Mouse (Mus musculus): ENCODE measurements at regions not wholly inside any gene's neighbourhood (a gene's known extent, or its start where the extent isn't known, plus 50 kb on each side); places are given as distances from the start of the nearest gene placed in this dataset.

DNA sequence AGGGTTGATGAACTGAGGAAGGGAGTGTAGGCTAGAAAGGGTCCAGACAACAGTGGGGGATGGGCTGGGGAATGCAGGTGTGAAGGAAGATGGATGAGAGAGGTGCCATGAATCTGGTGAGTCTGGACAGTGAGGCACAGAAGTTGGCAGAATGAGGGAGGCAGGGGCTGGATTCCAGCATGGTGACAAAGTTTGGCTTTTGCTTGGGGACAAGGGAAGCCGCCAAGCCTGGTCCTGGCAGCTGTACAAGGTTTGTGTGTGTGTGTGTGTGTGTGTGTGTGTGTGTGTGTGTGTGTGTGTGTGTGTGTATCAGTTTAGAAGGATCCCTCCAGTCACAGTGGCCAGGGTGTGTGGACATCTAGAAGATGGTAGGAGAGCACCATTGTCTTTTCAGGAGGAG, 270.4 kb downstream of the Rps24 start:
- Histone ChIP-seq H3K27ac (0 out of 2 replicates have a peak overlapping the region, but pooled peaks have one; percentile 13), H3K27me3 (no peaks in the 10 kb centered on the region), H3K4me1 (peaks cover 4% of the 10 kb centered on the region; the same call in 1 of the 2 replicates), H3K4me3 (replicated peaks) (no peak overlapping the region), H3K9ac (no peak overlapping the region), H3K4me2 (no peak overlapping the region), H3K9me3 (replicated peaks) (no peaks in the 10 kb centered on the region), H3K36me3 (no peaks in the 10 kb centered on the region)
- ATAC-seq (replicated peaks; ENCODE audit: low FRiP score): no peak
- WGBS: 86% methylated on average over 1 of the region's 1 CpGs

DNA sequence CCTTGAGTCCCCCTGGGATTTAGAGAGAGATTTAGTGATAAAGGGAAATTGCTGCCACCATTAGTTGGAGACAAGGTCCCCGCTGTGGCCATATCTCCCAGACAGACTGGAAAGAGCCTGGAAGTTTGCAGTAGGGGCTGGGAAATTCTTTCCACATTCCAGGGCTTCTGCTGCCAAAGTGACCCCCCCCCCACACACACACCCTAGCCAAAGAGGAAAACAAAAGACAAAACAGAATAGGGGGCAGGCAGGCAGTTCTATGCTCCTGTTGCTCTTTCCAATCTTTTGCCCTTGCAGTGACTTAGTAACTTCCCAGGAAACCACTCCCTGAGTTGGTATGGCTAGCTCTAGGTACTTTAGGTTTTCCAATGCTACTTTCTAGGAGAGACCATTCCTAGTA, 270.9 kb downstream of the Rps24 start:
- no peaks in the 10 kb centered on the region for H3K36me3 ChIP-seq
- no peak for ATAC-seq (replicated peaks; ENCODE audit: low FRiP score)

DNA sequence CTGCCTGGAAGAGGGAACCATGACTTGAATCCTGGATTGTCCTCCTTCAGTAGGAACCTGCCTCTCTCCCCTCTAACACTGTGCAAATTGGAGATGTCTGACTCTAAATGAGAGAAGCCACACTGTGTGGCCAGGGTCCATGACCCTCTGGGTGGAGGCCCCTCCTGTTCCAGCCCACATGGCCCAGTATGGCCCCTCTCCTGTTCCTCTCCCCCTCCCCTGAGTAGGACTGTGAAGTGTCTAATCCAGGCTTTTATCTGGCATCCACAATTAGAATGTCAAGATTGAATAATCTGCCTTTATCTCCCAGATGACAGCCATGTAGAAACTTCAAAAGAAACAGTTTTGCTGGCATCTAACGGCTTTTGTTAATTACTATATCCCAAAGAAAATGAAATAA, 274.0 kb downstream of the Rps24 start:
- no peak for ATAC-seq (replicated peaks; ENCODE audit: low FRiP score)
- Histone ChIP-seq H3K4me3 (replicated peaks) (no peak overlapping the region), H3K9me3 (replicated peaks) (no peaks in the 10 kb centered on the region), H3K36me3 (no peaks in the 10 kb centered on the region), H3K27me3 (no peaks in the 10 kb centered on the region), H3K27ac (no peak overlapping the region), H3K9ac (no peak overlapping the region), H3K4me2 (no peak overlapping the region), H3K4me1 (peaks cover 17% of the 10 kb centered on the region)
- 82% methylated on average over 1 of the region's 1 CpGs for WGBS

More for the DNA sequence above, 270.9 kb downstream of the Rps24 start:
- Histone ChIP-seq H3K27ac (peak overlapping the region; percentile 13; the same call in 1 of the 2 replicates), H3K9ac (no peak overlapping the region), H3K27me3 (no peaks in the 10 kb centered on the region), H3K4me1 (peaks cover 9% of the 10 kb centered on the region), H3K9me3 (replicated peaks) (no peaks in the 10 kb centered on the region), H3K4me2 (no peak overlapping the region), H3K4me3 (replicated peaks) (no peak overlapping the region)
- WGBS: 75% methylated on average over 1 of the region's 1 CpGs

DNA sequence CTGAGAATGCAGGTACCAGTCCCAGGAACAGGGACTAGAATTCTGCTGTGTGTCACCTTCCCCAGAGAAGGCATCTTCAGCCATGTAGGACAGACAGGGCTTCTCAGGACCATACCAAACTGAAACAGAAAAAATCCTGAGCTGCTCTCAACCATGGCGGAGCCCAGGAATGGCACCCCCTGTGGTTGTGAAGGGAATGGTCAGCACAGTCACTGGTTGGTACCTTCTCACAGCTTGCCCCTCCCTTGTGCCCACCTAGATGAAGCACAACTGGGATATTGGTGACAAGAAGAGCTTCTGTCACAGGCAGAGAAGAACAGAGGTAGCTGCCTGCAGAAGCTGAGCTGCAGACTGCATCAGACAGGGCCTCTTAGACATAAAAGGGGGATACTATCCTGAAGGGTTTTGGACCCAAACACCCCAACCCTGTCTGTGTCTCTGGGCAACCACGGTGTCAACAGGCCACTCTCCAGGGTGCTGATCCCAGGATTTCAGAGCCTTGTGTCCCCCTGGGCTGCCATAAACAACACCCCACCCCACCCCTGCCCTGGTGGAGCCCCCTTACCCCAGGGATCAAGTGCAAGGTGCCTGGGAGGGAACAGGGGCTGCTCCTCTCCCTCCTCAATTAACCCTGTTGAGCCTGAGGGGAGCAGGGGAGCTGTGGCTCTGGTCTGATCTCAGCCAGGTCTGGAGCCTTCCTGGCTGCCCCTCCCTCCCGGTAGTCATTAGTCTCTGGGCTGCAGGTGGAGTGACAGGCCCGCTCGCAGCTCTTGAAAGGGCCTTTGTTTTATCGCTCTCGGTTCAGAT, 275.7 kb downstream of the Rps24 start:
- WGBS: 11% methylated on average over 7 of the region's 7 CpGs
- no peaks in the 10 kb centered on the region for H3K36me3 ChIP-seq
- H3K4me3 ChIP-seq (replicated peaks): no peak overlapping the region
- H3K27ac ChIP-seq: no peak overlapping the region
- H3K9ac ChIP-seq: no peak overlapping the region
- H3K27me3 ChIP-seq: no peaks in the 10 kb centered on the region
- peak; percentile 49; the same call in 1 of the 2 replicates for ATAC-seq (replicated peaks; ENCODE audit: low FRiP score)
- peaks cover 15% of the 10 kb centered on the region for H3K4me1 ChIP-seq
- H3K4me2 ChIP-seq: no peak overlapping the region
- no peaks in the 10 kb centered on the region for H3K9me3 ChIP-seq (replicated peaks)

DNA sequence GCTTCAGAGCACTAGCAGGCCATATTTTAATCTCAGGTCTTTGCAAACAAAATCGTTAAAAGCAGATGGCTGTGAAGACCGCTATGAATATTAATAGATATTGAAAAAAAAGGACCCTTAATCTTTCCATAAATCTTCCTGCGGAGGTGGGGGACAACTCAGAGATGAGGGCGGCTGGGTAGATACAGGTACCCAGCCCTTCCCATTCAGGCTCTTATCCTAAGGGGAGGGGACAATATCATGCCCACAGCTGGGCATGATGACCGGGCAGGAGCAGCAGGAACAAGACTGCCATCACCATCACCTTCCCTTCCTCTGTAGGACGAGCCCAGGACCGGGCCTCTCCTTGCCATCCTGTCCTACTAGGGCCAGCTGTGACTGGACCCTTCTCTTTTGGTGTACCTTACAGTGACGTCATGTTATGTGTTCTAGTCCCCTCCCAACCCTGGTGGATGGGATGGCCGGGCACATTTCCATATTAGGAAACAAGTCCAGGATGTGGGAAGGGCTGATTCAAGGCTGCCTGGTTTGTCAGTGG, 276.4 kb downstream of the Rps24 start:
- WGBS: 49% methylated on average over 9 of the region's 9 CpGs
- Histone ChIP-seq H3K9me3 (replicated peaks) (no peaks in the 10 kb centered on the region), H3K4me3 (replicated peaks) (no peak overlapping the region), H3K27me3 (no peaks in the 10 kb centered on the region), H3K9ac (no peak overlapping the region), H3K36me3 (no peaks in the 10 kb centered on the region), H3K4me2 (no peak overlapping the region), H3K4me1 (peaks cover 13% of the 10 kb centered on the region), H3K27ac (no peak overlapping the region)
- no peak for ATAC-seq (replicated peaks; ENCODE audit: low FRiP score)

DNA sequence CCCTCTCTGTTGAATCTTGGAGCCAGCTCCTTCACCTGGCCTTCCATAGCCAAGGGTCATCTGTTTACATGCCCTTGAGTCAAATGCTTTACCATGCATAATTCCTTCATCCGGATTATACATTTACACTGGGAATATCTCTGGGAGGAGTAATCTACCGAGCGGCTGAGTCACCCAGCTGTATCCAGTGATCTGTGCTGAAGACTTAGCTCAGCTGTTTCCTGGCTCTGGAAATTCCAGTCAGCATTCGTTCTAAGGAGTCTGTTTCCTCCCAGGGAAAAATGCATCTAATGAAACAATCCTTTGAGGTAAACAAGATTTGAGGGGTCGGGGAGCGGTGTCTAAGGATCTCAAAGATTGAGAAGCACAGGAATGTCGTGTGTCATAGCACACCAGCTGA, 276.9 kb downstream of the Rps24 start:
- Histone ChIP-seq H3K4me1 (peaks cover 13% of the 10 kb centered on the region), H3K27me3 (no peaks in the 10 kb centered on the region), H3K9me3 (replicated peaks) (no peaks in the 10 kb centered on the region), H3K36me3 (no peaks in the 10 kb centered on the region), H3K9ac (no peak overlapping the region), H3K4me3 (replicated peaks) (no peak overlapping the region), H3K4me2 (no peak overlapping the region), H3K27ac (no peak overlapping the region)
- 52% methylated on average over 7 of the region's 7 CpGs for WGBS
- ATAC-seq (replicated peaks; ENCODE audit: low FRiP score): no peak

DNA sequence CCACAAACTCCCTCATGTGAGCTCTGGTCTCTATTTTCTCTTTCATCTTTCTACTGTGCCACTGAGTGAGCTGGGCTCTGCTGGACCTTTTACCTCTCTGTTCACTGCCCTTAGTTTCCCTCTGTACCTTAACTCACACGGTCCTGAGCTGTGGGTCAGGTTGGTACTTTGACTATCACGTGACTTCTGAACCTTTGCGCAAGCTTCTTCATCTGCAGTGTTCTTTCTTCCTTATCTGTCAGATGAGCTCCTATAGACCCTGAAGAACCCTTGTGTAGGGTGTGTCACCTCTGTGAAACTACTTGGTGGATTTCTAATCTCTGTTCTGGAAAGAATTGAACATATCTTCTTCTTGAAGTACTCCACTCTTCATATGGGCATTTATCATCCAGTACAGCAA, 279.3 kb downstream of the Rps24 start:
- Histone ChIP-seq H3K27me3 (no peaks in the 10 kb centered on the region), H3K4me1 (peaks cover 20% of the 10 kb centered on the region), H3K4me2 (no peak overlapping the region), H3K9ac (no peak overlapping the region), H3K27ac (no peak overlapping the region), H3K4me3 (replicated peaks) (no peak overlapping the region), H3K9me3 (replicated peaks) (no peaks in the 10 kb centered on the region), H3K36me3 (no peaks in the 10 kb centered on the region)
- ATAC-seq (replicated peaks; ENCODE audit: low FRiP score): no peak
- whole genome bisulfite sequencing: 78% methylated on average over 3 of the region's 3 CpGs

DNA sequence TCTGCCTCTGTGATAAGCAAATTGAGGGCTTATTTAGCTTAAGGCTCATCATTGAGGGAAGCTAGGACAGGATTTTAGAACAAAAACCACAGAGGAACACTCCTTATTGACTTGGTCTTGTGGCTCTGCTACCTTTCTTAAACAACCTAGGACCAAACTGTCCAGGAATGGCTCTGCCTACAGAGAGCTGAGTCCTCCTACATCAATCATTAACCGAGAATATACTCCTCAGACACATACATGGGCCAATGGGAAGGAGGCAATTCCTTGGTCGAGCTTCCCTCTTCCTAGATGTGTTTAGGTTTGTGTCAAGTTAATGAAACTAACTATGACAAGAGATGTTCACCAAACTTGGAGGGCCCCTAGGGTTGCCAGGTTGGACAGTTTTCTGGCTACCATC, 279.8 kb downstream of the Rps24 start:
- no peak overlapping the region for H3K27ac ChIP-seq
- peaks cover 20% of the 10 kb centered on the region for H3K4me1 ChIP-seq
- no peak overlapping the region for H3K4me3 ChIP-seq (replicated peaks)
- no peaks in the 10 kb centered on the region for H3K36me3 ChIP-seq
- 63% methylated on average over 2 of the region's 2 CpGs for WGBS
- H3K9ac ChIP-seq: no peak overlapping the region
- no peaks in the 10 kb centered on the region for H3K9me3 ChIP-seq (replicated peaks)
- no peaks in the 10 kb centered on the region for H3K27me3 ChIP-seq
- no peak for ATAC-seq (replicated peaks; ENCODE audit: low FRiP score)
- H3K4me2 ChIP-seq: no peak overlapping the region

DNA sequence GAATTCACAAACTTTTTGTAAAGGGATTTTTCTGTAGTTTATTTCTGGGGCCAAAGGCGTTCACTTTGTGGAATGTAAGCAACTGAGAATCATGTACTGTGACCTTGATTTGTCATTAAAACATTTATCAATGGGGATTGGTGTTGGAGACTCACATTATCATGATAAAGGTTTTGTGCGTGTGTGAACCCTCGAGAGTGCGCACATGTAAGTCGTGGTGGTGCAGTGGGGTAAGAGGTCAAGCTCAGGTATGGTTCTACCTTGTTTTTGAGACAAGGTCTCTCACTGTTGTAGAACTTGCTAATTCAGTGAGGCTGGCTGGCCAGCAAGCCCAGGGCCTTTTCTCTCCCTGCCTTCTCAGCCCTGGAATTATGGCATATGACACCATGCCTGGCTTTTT, 280.4 kb downstream of the Rps24 start:
- ATAC-seq (replicated peaks; ENCODE audit: low FRiP score): no peak
- Histone ChIP-seq H3K9ac (no peak overlapping the region), H3K27ac (no peak overlapping the region), H3K9me3 (replicated peaks) (no peaks in the 10 kb centered on the region), H3K4me3 (replicated peaks) (no peak overlapping the region), H3K36me3 (no peaks in the 10 kb centered on the region), H3K4me1 (peaks cover 26% of the 10 kb centered on the region), H3K27me3 (no peaks in the 10 kb centered on the region), H3K4me2 (no peak overlapping the region)
- 84% methylated on average over 5 of the region's 5 CpGs for WGBS

DNA sequence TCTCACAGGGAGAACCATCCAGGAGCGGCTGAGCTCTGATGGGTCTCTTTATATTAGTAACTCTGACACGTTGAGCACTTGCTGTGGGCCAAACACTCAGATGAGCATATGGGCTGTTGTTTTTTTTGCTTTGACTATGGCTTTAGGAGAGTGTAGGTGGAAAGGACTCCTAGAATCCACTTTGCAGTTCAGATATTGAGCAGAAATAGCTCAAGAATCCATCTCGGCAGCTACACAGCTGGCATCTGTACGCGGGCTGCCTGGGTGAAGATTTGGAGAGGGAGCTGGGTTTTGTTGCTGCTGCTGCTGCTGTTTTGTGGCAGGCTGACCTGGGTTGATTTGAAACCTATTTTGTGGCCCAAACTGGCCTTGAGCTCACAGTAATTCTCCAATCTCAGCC, 281.0 kb downstream of the Rps24 start:
- H3K27me3 ChIP-seq: no peaks in the 10 kb centered on the region
- H3K4me1 ChIP-seq: peaks cover 20% of the 10 kb centered on the region
- H3K27ac ChIP-seq: no peak overlapping the region
- H3K4me2 ChIP-seq: no peak overlapping the region
- 84% methylated on average over 5 of the region's 5 CpGs for whole genome bisulfite sequencing
- no peak overlapping the region for H3K9ac ChIP-seq
- H3K36me3 ChIP-seq: no peaks in the 10 kb centered on the region
- no peak for ATAC-seq (replicated peaks; ENCODE audit: low FRiP score)
- H3K4me3 ChIP-seq (replicated peaks): no peak overlapping the region
- no peaks in the 10 kb centered on the region for H3K9me3 ChIP-seq (replicated peaks)

DNA sequence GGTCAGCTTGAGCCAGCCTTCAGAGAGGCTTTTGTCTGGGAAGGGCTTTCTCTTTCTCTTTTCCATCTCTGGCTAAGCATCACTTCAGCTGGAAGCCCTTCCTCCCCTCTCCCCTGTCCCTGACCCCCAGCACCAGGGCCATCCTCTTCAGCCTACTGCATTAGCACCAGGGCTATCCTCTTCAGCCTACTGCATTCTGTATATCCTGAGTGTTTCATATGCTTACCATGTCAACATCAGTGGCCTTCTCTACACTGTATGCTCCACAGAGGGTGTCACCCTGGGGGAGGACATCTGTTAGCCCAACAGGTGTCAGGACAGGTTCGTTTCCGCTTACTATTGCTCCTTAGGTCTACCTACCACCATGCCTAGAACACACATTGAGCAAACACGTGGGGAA, 282.5 kb downstream of the Rps24 start:
- H3K4me1 ChIP-seq: peaks cover 14% of the 10 kb centered on the region
- H3K9ac ChIP-seq: no peak overlapping the region
- WGBS: 60% methylated on average over 3 of the region's 3 CpGs
- H3K4me3 ChIP-seq (replicated peaks): no peak overlapping the region
- no peak for ATAC-seq (replicated peaks; ENCODE audit: low FRiP score)
- H3K9me3 ChIP-seq (replicated peaks): no peaks in the 10 kb centered on the region
- no peak overlapping the region for H3K4me2 ChIP-seq
- no peaks in the 10 kb centered on the region for H3K27me3 ChIP-seq
- H3K36me3 ChIP-seq: no peaks in the 10 kb centered on the region
- H3K27ac ChIP-seq: no peak overlapping the region

DNA sequence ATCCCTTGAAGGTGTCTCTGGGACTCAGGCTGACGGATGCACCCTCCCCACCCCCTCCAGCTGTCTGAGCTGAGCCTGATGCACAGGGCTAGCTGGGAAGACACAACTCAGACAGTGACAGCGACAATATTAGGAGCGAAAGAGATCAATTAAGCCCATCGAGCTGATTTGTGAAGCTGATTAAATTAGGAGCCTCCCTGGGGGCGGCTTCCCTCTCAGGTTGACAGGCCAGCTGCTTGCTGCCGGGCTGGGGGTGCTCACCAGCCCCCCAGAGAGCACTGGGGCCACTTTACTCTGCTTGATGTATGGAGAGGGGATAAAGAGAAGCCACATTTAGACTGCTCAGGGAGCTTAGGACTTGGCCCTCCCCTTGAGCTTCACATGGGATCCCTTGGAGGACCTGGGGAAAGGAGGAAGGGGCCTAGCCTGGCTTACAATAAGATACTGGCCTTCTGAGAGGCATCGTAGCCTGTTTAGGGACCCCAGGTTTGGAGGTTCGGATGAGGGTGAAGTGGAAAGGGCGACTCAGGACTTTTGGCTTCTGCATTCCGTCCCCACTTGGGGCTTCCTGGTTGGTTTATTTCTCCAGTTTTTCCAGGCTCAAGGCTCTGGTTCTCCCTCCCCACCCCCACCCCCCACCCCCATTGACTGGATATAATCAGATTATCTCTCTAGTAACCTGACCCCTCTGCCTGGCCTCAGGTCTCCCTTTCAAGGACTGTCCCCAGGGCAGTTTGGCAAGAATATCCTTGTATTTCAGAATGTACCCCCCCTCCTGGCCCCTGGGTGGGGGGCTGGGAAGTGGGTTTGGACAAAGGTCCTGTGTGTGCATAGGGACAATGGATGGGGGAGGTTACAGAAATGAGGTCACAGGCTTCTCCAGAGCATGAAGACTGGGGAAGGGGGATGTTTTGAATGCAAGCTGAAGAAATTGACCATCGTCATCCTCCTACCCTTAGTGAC, 283.4 kb downstream of the Rps24 start:
- H3K9me3 ChIP-seq (replicated peaks): no peaks in the 10 kb centered on the region
- 48% methylated on average over 11 of the region's 11 CpGs for WGBS
- no peak overlapping the region for H3K9ac ChIP-seq
- no peak overlapping the region for H3K4me3 ChIP-seq (replicated peaks)
- no peaks in the 10 kb centered on the region for H3K27me3 ChIP-seq
- no peak overlapping the region for H3K27ac ChIP-seq
- no peak overlapping the region for H3K4me2 ChIP-seq
- H3K4me1 ChIP-seq: peaks cover 14% of the 10 kb centered on the region
- ATAC-seq (replicated peaks; ENCODE audit: low FRiP score): no peak
- H3K36me3 ChIP-seq: no peaks in the 10 kb centered on the region

All from kidney, embryonic 15.5 days (tissue).